Mouse (Mus musculus): Measurements from ENCODE around the gene Hirip3. TPM values are rescaled to one million over a fixed set of nuclear protein-coding genes. Genes with fewer than 3 reads are reported as not detected.

Gene Hirip3
- polyA plus RNA-seq (2014; fragmentation: Nextera tagmentation; extraction: Ambion mirVana), result 21.0 and 23.4 TPM in 2 replicates

DNA sequence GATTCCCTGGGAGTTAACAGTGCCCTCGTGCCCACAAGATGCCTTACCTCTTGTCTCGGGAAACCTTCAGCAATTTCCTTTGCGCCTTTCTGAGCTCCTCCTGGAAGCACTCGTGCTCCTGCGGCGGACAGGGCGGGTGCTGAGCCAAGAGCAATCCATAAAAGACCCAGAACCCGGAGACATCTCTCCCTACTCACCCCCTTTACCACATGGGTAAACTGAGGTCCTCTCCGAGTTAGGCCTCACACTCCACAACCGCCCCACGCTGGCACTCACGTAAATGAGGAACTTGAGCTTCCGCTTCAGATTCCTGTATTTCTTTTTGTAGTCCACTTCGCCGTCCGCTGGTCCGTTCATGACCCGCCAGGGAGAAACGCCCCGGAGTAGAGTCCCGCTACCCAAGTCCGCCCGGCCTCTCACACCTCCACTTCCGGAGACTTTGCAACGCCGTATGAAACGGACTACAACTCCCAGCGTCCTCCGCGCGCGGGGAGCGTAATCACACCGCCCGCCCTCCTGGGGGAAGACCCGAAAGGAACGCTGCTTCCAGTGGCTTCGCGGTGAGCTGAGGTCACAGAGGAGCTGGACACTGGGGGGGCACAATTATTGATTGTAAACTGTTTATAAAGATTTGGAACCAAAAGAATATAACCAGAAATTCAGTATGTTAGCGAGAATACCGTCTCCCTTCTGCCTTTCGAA lies at the start of gene Hirip3:
TSS of gene Hirip3 (plus strand) at position 544 of the 702 bp plus-strand sequence.
- Histone ChIP-seq H3K4me2 (ENCODE audit: low read depth) (peak within 1 kb of the TSS; percentile 85), H3K27me3 (ENCODE audit: control insufficient read depth, insufficient read depth, low read length) (no peaks in the 10 kb centered on the region), H3K36me3 (ENCODE audit: control insufficient read depth, insufficient read depth, low read length) (peaks cover 13% of the 10 kb centered on the region), H3K4me3 (ENCODE audit: low read depth, low read length) (peak within 1 kb of the TSS; percentile 60), H3K27ac (ENCODE audit: low read depth, low read length) (peak within 1 kb of the TSS; percentile 78), H3K9ac (ENCODE audit: low read length) (peak within 1 kb of the TSS; percentile 70), H3K4me1 (ENCODE audit: control insufficient read depth, insufficient read depth, low read length) (peaks cover 22% of the 10 kb centered on the region), H3K9me3 (ENCODE audit: control insufficient read depth, low read length) (no peaks in the 10 kb centered on the region)
- 2% methylated on average over 42 of the region's 42 CpGs for WGBS
- DNase-seq (ENCODE audit: low spot score) (peak; percentile 96), ATAC-seq (ENCODE audit: insufficient read depth, low FRiP score, low TSS enrichment) (peak; percentile 81)

DNA sequence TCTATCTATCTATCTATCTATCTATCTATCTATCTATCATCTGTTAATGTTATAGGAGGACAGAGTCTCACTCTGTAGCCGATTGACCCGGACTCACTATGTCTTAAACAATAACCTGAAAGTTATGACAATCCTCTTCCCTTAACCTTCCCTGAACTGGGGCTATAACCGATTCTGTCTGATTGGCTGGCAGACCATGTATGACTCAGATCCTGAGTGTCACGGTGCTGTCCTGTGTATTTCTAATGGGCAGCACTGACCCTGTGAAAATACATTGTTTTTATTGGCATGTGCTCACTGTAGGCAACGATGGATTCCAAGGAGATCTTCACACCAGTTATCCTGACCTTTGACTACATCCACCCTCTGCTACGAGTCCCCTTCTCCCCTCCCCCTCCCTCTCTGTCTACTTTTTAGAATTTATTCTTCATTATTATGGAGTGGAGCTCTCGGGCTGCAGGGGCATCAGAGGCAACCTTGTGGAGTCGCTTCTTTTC lies 46.0 kb upstream of the Hirip3 start:
- no peak overlapping the region for H3K4me2 ChIP-seq (ENCODE audit: low read depth)
- ATAC-seq (ENCODE audit: insufficient read depth, low FRiP score, low TSS enrichment) (no peak), DNase-seq (ENCODE audit: low spot score) (no peak)
- H3K9ac ChIP-seq (ENCODE audit: low read length), result no peak overlapping the region
- WGBS, result 60% methylated on average over 8 of the region's 8 CpGs
- H3K27me3 ChIP-seq (ENCODE audit: control insufficient read depth, insufficient read depth, low read length), result no peaks in the 10 kb centered on the region
- H3K9me3 ChIP-seq (ENCODE audit: control insufficient read depth, low read length), result no peaks in the 10 kb centered on the region
- H3K4me3 ChIP-seq (ENCODE audit: low read depth, low read length), result no peak overlapping the region
- H3K4me1 ChIP-seq (ENCODE audit: control insufficient read depth, insufficient read depth, low read length), result no peaks in the 10 kb centered on the region
- H3K36me3 ChIP-seq (ENCODE audit: control insufficient read depth, insufficient read depth, low read length), result no peaks in the 10 kb centered on the region
- H3K27ac ChIP-seq (ENCODE audit: low read depth, low read length), result no peak overlapping the region

DNA sequence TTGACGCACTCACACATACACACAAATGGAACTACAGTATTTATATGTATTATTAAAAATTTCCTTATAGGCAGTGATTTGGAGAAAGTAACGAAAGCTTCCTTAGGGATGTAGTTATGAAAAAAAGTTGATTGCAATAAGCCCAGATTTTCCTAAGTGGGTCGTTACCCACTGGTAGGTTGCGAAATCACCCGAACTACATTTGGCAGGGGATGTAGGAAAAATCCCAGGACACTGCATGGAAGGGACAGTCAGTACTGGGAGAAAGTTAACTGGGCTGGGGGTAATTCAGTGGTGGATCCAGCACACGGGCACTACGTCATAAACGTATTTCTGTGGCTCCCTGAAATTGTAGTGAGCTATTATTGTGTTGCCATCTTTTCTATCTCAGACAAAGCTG lies 45.3 kb upstream of the Hirip3 start:
- H3K27me3 ChIP-seq (ENCODE audit: control insufficient read depth, insufficient read depth, low read length), result no peaks in the 10 kb centered on the region
- no peaks in the 10 kb centered on the region for H3K9me3 ChIP-seq (ENCODE audit: control insufficient read depth, low read length)
- DNase-seq (ENCODE audit: low spot score), result no peak
- no peaks in the 10 kb centered on the region for H3K4me1 ChIP-seq (ENCODE audit: control insufficient read depth, insufficient read depth, low read length)
- H3K27ac ChIP-seq (ENCODE audit: low read depth, low read length), result no peak overlapping the region
- ATAC-seq (ENCODE audit: insufficient read depth, low FRiP score, low TSS enrichment), result no peak
- WGBS, result 88% methylated on average over 8 of the region's 8 CpGs
- H3K4me3 ChIP-seq (ENCODE audit: low read depth, low read length), result no peak overlapping the region
- H3K36me3 ChIP-seq (ENCODE audit: control insufficient read depth, insufficient read depth, low read length), result no peaks in the 10 kb centered on the region
- no peak overlapping the region for H3K9ac ChIP-seq (ENCODE audit: low read length)
- no peak overlapping the region for H3K4me2 ChIP-seq (ENCODE audit: low read depth)

DNA sequence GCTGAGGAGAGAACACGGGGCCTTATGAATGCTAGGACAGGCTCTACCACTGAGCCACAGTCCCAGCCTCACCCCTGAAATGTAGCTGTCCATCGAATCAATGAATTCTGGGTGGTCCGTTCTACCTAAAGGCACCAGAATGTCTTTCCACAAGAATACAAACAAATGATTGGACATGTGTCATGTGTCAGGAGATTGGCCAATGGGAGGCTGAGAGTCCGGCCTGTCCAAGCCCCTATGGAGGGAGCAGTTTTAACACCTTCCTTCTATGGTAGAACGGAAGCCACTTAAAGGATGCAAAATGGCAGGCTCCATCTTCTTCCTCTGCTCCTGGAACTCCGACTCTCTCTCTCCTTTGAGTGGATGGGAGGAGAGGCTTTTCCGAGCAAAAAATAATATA lies 44.2 kb upstream of the Hirip3 start:
- no peak for DNase-seq (ENCODE audit: low spot score)
- Histone ChIP-seq H3K4me1 (ENCODE audit: control insufficient read depth, insufficient read depth, low read length) (peaks cover 6% of the 10 kb centered on the region), H3K36me3 (ENCODE audit: control insufficient read depth, insufficient read depth, low read length) (no peaks in the 10 kb centered on the region), H3K4me2 (ENCODE audit: low read depth) (no peak overlapping the region), H3K4me3 (ENCODE audit: low read depth, low read length) (no peak overlapping the region), H3K9ac (ENCODE audit: low read length) (no peak overlapping the region), H3K9me3 (ENCODE audit: control insufficient read depth, low read length) (no peaks in the 10 kb centered on the region), H3K27ac (ENCODE audit: low read depth, low read length) (no peak overlapping the region), H3K27me3 (ENCODE audit: control insufficient read depth, insufficient read depth, low read length) (peaks cover 3% of the 10 kb centered on the region; the same call in 1 of the 2 replicates)
- WGBS, result 90% methylated on average over 7 of the region's 7 CpGs
- ATAC-seq (ENCODE audit: insufficient read depth, low FRiP score, low TSS enrichment), result no peak

DNA sequence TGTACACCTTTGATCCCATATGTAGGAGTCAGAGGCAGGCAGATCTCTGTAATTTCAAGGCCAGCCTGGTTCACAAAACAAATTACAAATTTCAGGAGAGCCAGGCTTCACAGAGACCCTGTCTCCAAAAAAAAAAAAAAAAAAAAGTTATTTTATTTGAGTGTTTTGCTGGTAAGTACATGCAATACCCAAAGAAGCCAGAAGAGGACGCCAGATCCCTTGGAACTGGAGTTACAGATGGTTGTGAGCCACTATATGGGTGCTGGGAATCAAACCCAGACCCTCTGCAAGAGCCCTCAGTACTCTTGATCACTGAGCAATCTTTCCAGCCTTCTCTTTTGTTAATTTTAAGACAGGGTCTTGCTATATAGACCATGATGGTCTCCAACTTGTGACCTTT lies 43.0 kb upstream of the Hirip3 start:
- H3K4me1 ChIP-seq (ENCODE audit: control insufficient read depth, insufficient read depth, low read length), result peaks cover 12% of the 10 kb centered on the region
- H3K27me3 ChIP-seq (ENCODE audit: control insufficient read depth, insufficient read depth, low read length), result peaks cover 5% of the 10 kb centered on the region; the same call in 1 of the 2 replicates
- no peak overlapping the region for H3K4me2 ChIP-seq (ENCODE audit: low read depth)
- 36% methylated on average over 1 of the region's 1 CpGs for WGBS
- H3K36me3 ChIP-seq (ENCODE audit: control insufficient read depth, insufficient read depth, low read length), result no peaks in the 10 kb centered on the region
- no peak overlapping the region for H3K27ac ChIP-seq (ENCODE audit: low read depth, low read length)
- H3K4me3 ChIP-seq (ENCODE audit: low read depth, low read length), result no peak overlapping the region
- no peak overlapping the region for H3K9ac ChIP-seq (ENCODE audit: low read length)
- no peak for DNase-seq (ENCODE audit: low spot score)
- no peaks in the 10 kb centered on the region for H3K9me3 ChIP-seq (ENCODE audit: control insufficient read depth, low read length)
- no peak for ATAC-seq (ENCODE audit: insufficient read depth, low FRiP score, low TSS enrichment)

DNA sequence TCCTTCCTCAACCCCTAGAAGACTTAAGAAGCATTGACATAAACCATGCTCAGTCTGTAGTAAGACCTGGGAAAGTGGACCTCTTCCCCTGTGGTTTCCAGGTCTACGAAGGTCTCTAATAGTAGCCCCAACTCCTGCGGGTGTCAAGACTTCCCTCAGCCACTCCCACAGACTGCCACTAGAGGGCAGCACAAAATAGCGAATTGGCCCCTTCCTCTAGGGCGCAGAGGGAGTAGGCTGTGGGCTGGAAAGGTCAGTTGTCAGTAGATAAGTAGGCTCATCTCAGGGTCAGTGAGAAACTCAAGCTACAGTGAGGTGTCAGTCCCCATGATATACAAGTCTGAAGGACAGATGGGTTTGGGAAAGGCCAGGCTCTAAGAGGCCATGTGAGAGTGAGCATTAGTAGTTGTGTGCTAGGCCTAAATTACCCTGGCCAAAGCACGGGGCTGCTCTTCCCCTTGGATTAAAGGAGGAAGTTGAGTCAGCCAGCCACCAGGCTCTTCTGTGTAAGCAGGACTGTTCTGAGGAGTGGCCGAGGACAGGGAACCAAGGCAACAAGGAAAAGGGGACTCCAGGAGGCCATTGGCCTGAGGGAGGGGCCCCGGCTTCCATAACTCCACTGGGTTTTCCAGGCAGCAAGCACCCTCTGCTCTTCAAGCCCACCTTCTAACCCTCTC lies 39.8 kb upstream of the Hirip3 start:
- Histone ChIP-seq H3K4me3 (ENCODE audit: low read depth, low read length) (no peak overlapping the region), H3K4me2 (ENCODE audit: low read depth) (no peak overlapping the region), H3K27me3 (ENCODE audit: control insufficient read depth, insufficient read depth, low read length) (peaks cover 5% of the 10 kb centered on the region; the same call in 1 of the 2 replicates), H3K27ac (ENCODE audit: low read depth, low read length) (no peak overlapping the region), H3K9ac (ENCODE audit: low read length) (peak overlapping the region; percentile 11; the same call in 1 of the 2 replicates), H3K9me3 (ENCODE audit: control insufficient read depth, low read length) (no peaks in the 10 kb centered on the region), H3K36me3 (ENCODE audit: control insufficient read depth, insufficient read depth, low read length) (no peaks in the 10 kb centered on the region), H3K4me1 (ENCODE audit: control insufficient read depth, insufficient read depth, low read length) (peaks cover 12% of the 10 kb centered on the region)
- 25% methylated on average over 7 of the region's 7 CpGs for WGBS
- DNase-seq (ENCODE audit: low spot score) (peak; percentile 81), ATAC-seq (ENCODE audit: insufficient read depth, low FRiP score, low TSS enrichment) (peak; percentile 27; the same call in 1 of the 2 replicates)

DNA sequence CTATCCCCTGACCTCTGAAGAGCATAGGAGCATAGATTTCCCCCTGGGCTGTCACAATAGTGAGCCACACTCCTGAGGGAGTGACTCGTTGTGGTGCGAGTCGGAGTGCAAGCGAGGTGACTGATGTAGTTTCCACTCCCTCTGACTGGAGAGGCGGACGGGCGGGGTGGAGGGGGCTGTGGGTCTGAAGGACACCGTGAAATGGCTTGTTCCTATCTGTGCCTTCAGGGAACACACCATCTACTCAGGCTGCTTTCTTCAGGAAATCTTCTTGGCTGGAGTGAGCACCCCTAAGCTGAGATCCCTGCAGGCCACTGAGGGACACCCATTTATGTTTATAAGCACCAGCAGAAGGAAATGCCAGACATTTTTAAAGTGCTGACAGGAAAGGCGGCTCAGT lies 39.0 kb upstream of the Hirip3 start:
- peak overlapping the region; percentile 75 for H3K4me2 ChIP-seq (ENCODE audit: low read depth)
- peaks cover 5% of the 10 kb centered on the region; the same call in 1 of the 2 replicates for H3K27me3 ChIP-seq (ENCODE audit: control insufficient read depth, insufficient read depth, low read length)
- WGBS, result 4% methylated on average over 9 of the region's 9 CpGs
- peak overlapping the region; percentile 71 for H3K9ac ChIP-seq (ENCODE audit: low read length)
- H3K4me3 ChIP-seq (ENCODE audit: low read depth, low read length), result peak overlapping the region; percentile 46
- ATAC-seq (ENCODE audit: insufficient read depth, low FRiP score, low TSS enrichment) (no peak), DNase-seq (ENCODE audit: low spot score) (no peak)
- H3K36me3 ChIP-seq (ENCODE audit: control insufficient read depth, insufficient read depth, low read length), result no peaks in the 10 kb centered on the region
- no peak overlapping the region for H3K27ac ChIP-seq (ENCODE audit: low read depth, low read length)
- H3K4me1 ChIP-seq (ENCODE audit: control insufficient read depth, insufficient read depth, low read length), result peaks cover 12% of the 10 kb centered on the region
- no peaks in the 10 kb centered on the region for H3K9me3 ChIP-seq (ENCODE audit: control insufficient read depth, low read length)

DNA sequence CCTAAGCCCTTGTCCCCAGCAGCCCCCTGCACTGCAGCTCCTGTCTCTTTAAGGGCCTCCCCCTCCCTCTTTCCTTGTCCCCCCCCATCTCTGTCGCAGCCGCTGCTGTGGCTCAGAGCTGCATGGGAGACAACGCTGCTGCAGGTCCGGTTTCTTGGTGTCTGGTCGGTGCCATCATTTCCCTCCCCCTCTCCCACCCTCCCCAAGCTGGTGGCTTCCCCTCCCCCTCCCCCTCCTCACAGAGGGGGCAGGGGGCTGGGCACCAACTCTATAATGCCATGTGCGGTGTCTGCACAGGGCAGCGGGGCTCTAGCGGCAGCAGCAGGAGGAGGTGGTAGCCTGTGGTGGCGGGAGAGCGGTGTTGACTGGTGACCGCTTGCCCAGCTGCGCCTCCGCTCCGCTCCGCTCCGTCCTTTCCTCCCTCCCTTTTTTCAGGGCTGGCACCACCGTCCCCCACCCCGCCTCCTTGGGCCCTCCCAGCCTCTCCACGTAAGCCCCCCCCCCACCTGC lies 38.5 kb upstream of the Hirip3 start:
- H3K4me1 ChIP-seq (ENCODE audit: control insufficient read depth, insufficient read depth, low read length), result peaks cover 12% of the 10 kb centered on the region
- H3K36me3 ChIP-seq (ENCODE audit: control insufficient read depth, insufficient read depth, low read length), result no peaks in the 10 kb centered on the region
- 0% methylated on average over 14 of the region's 19 CpGs for WGBS
- H3K4me3 ChIP-seq (ENCODE audit: low read depth, low read length), result peak overlapping the region; percentile 46
- H3K4me2 ChIP-seq (ENCODE audit: low read depth), result peak overlapping the region; percentile 75
- H3K9me3 ChIP-seq (ENCODE audit: control insufficient read depth, low read length), result no peaks in the 10 kb centered on the region
- H3K27ac ChIP-seq (ENCODE audit: low read depth, low read length), result peak overlapping the region; percentile 62
- peak; percentile 64 for DNase-seq (ENCODE audit: low spot score)
- peak overlapping the region; percentile 71 for H3K9ac ChIP-seq (ENCODE audit: low read length)
- peaks cover 5% of the 10 kb centered on the region; the same call in 1 of the 2 replicates for H3K27me3 ChIP-seq (ENCODE audit: control insufficient read depth, insufficient read depth, low read length)
- ATAC-seq (ENCODE audit: insufficient read depth, low FRiP score, low TSS enrichment), result peak; percentile 72

All from neural tube, embryonic 11.5 days (tissue).